Mouse (Mus musculus): ENCODE results near the gene Hinfp. TPM values are rescaled to one million over a fixed set of nuclear protein-coding genes. Genes with fewer than 3 reads are reported as not detected.

Hinfp gene
- polyA plus RNA-seq, 1 experiment from 2014 or later: 21.2 TPM

Small RNAs within 50 kb of the gene (microRNA-seq; reads per million reads assigned to microRNA genes)
- not detected for gene Gm44335

Other genes starting within 250 kb of the Hinfp start
- 16.1 and 21.5 TPM in 2 replicates for gene Usp2, start 238.7 kb downstream of the Hinfp start, polyA plus RNA-seq (2015; fragmentation: Nextera tagmentation; extraction: Ambion mirVana)
- 0.08 and 0.20 TPM in 2 replicates for gene Mfrp, start 203.9 kb downstream of the Hinfp start, polyA plus RNA-seq (2015; fragmentation: Nextera tagmentation; extraction: Ambion mirVana)
- gene C1qtnf5, start 198.4 kb downstream of the Hinfp start, polyA plus RNA-seq (2015; fragmentation: Nextera tagmentation; extraction: Ambion mirVana): 2.4 and 2.5 TPM in 2 replicates
- gene Gm49380, start 192.2 kb downstream of the Hinfp start, polyA plus RNA-seq (2015; fragmentation: Nextera tagmentation; extraction: Ambion mirVana): 0.19 and 0.21 TPM in 2 replicates
- 42.3 and 50.6 TPM in 2 replicates for gene Rnf26, start 192.2 kb downstream of the Hinfp start, polyA plus RNA-seq (2015; fragmentation: Nextera tagmentation; extraction: Ambion mirVana)
- 53.6 and 56.9 TPM in 2 replicates for gene Mcam, start 171.2 kb downstream of the Hinfp start, polyA plus RNA-seq (2015; fragmentation: Nextera tagmentation; extraction: Ambion mirVana)
- 12.5 and 14.0 TPM in 2 replicates for gene Cbl, start 71.6 kb downstream of the Hinfp start, polyA plus RNA-seq (2015; fragmentation: Nextera tagmentation; extraction: Ambion mirVana)
- gene Ccdc153, start 65.0 kb downstream of the Hinfp start, polyA plus RNA-seq (2015; fragmentation: Nextera tagmentation; extraction: Ambion mirVana): 0.19 and 0.55 TPM in 2 replicates
- gene Pdzd3, start 54.2 kb downstream of the Hinfp start, polyA plus RNA-seq (2015; fragmentation: Nextera tagmentation; extraction: Ambion mirVana): 1.3 and 2.4 TPM in 2 replicates
- gene Nlrx1, start 37.1 kb downstream of the Hinfp start, polyA plus RNA-seq (2015; fragmentation: Nextera tagmentation; extraction: Ambion mirVana): 11.4 and 13.7 TPM in 2 replicates
- 5.2 and 5.3 TPM in 2 replicates for gene Abcg4, start 17.1 kb downstream of the Hinfp start, polyA plus RNA-seq (2015; fragmentation: Nextera tagmentation; extraction: Ambion mirVana)
- gene C2cd2l, start 14.6 kb upstream of the Hinfp start, polyA plus RNA-seq (2015; fragmentation: Nextera tagmentation; extraction: Ambion mirVana): 6.7 and 8.0 TPM in 2 replicates
- 32.0 and 40.6 TPM in 2 replicates for gene Dpagt1, start 20.3 kb upstream of the Hinfp start, polyA plus RNA-seq (2015; fragmentation: Nextera tagmentation; extraction: Ambion mirVana)
- 203 and 218 TPM in 2 replicates for gene H2afx, start 29.0 kb upstream of the Hinfp start, polyA plus RNA-seq (2015; fragmentation: Nextera tagmentation; extraction: Ambion mirVana)
- gene Hmbs, start 38.6 kb upstream of the Hinfp start, polyA plus RNA-seq (2015; fragmentation: Nextera tagmentation; extraction: Ambion mirVana): 162 and 170 TPM in 2 replicates
- 30.0 and 31.6 TPM in 2 replicates for gene Vps11, start 56.0 kb upstream of the Hinfp start, polyA plus RNA-seq (2015; fragmentation: Nextera tagmentation; extraction: Ambion mirVana)
- 33.8 and 41.3 TPM in 2 replicates for gene Hyou1, start 73.8 kb upstream of the Hinfp start, polyA plus RNA-seq (2015; fragmentation: Nextera tagmentation; extraction: Ambion mirVana)
- gene Slc37a4, start 91.2 kb upstream of the Hinfp start, polyA plus RNA-seq (2015; fragmentation: Nextera tagmentation; extraction: Ambion mirVana): 34.4 and 35.6 TPM in 2 replicates
- gene Rps25, start 101.5 kb upstream of the Hinfp start, polyA plus RNA-seq (2015; fragmentation: Nextera tagmentation; extraction: Ambion mirVana): 1,506 and 1,598 TPM in 2 replicates
- gene Trappc4, start 101.9 kb upstream of the Hinfp start, polyA plus RNA-seq (2015; fragmentation: Nextera tagmentation; extraction: Ambion mirVana): 112 and 116 TPM in 2 replicates
- gene Ccdc84, start 112.9 kb upstream of the Hinfp start, polyA plus RNA-seq (2015; fragmentation: Nextera tagmentation; extraction: Ambion mirVana): 22.4 and 27.6 TPM in 2 replicates
- gene Foxr1, start 135.5 kb upstream of the Hinfp start, polyA plus RNA-seq (2015; fragmentation: Nextera tagmentation; extraction: Ambion mirVana): not detected in 2 replicates
- gene Upk2, start 149.3 kb upstream of the Hinfp start, polyA plus RNA-seq (2015; fragmentation: Nextera tagmentation; extraction: Ambion mirVana): 31.1 and 39.0 TPM in 2 replicates
- gene Bcl9l, start 177.2 kb upstream of the Hinfp start, polyA plus RNA-seq (2015; fragmentation: Nextera tagmentation; extraction: Ambion mirVana): 9.0 and 10.6 TPM in 2 replicates